Mouse (Mus musculus): ENCODE results near the gene Gm20509. TPM values are rescaled to one million over a fixed set of nuclear protein-coding genes. Genes with fewer than 3 reads are reported as not detected.
"Not testable (repeated sequence)": the region's sequence is repeated elsewhere in the genome, so short reads cannot be mapped to it uniquely, and the experiment has no call there.

Gene Gm20509
- polyA plus RNA-seq, 1 experiment from 2014 or later: not detected

GRCm38 (mm10) chr9:73103159-73103879 is 1.0 kb downstream of the Gm20509 start:
- H3K9me3 ChIP-seq (replicated peaks): no peaks in the 10 kb centered on the region
- ATAC-seq (ENCODE audit: insufficient number of reproducible peaks, low FRiP score, low TSS enrichment, low read depth): no peak
- peaks cover 31% of the 10 kb centered on the region for H3K27me3 ChIP-seq
- WGBS: 8% methylated on average over 60 of the region's 60 CpGs
- peak overlapping the region; percentile 45 for H3K4me3 ChIP-seq (replicated peaks)
- H3K4me2 ChIP-seq (replicated peaks): peak overlapping the region; percentile 87
- no peaks in the 10 kb centered on the region for H3K36me3 ChIP-seq
- H3K9ac ChIP-seq: peak overlapping the region; percentile 29; the same call in 1 of the 2 replicates
- H3K4me1 ChIP-seq: peaks cover 7% of the 10 kb centered on the region; the same call in 1 of the 2 replicates
- no peak overlapping the region for H3K27ac ChIP-seq (replicated peaks)

GRCm38 (mm10) chr9:73103880-73104198 is 1.6 kb downstream of the Gm20509 start:
- no peak overlapping the region for H3K27ac ChIP-seq (replicated peaks)
- H3K9ac ChIP-seq: peak overlapping the region; percentile 29; the same call in 1 of the 2 replicates
- H3K4me2 ChIP-seq (replicated peaks): peak overlapping the region; percentile 87
- peaks cover 31% of the 10 kb centered on the region for H3K27me3 ChIP-seq
- H3K4me1 ChIP-seq: peaks cover 7% of the 10 kb centered on the region; the same call in 1 of the 2 replicates
- WGBS: 43% methylated on average over 5 of the region's 5 CpGs
- H3K9me3 ChIP-seq (replicated peaks): no peaks in the 10 kb centered on the region
- ATAC-seq (ENCODE audit: insufficient number of reproducible peaks, low FRiP score, low TSS enrichment, low read depth): no peak
- H3K36me3 ChIP-seq: no peaks in the 10 kb centered on the region
- H3K4me3 ChIP-seq (replicated peaks): peak overlapping the region; percentile 45

GRCm38 (mm10) chr9:73105141-73105540 is 2.9 kb downstream of the Gm20509 start:
- Histone ChIP-seq H3K9ac (no peak overlapping the region), H3K27me3 (peaks cover 31% of the 10 kb centered on the region), H3K4me1 (peaks cover 7% of the 10 kb centered on the region; the same call in 1 of the 2 replicates), H3K9me3 (replicated peaks) (no peaks in the 10 kb centered on the region), H3K4me2 (replicated peaks) (no peak overlapping the region), H3K4me3 (replicated peaks) (no peak overlapping the region), H3K36me3 (no peaks in the 10 kb centered on the region), H3K27ac (replicated peaks) (no peak overlapping the region)
- ATAC-seq (ENCODE audit: insufficient number of reproducible peaks, low FRiP score, low TSS enrichment, low read depth): no peak
- WGBS: 39% methylated on average over 1 of the region's 1 CpGs

DNA sequence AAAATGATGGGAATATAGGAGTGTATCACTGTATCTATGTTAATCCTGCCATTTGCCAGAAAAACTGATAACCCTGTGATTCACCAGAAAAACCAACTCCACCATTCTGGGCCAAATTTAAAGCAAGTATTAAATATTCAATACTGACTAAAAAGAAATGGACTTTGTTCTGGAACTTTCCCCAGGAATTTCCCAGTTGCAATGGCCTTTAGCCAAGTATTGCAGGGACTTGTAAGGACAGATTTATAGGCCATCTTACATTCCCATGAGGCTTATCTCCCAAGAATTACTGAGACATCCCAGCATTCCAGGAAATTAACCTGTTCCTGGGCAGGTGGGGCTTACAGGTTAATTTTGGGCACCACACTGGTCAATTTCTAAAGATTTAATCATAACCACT is 3.5 kb downstream of the Gm20509 start:
- no peak for ATAC-seq (ENCODE audit: insufficient number of reproducible peaks, low FRiP score, low TSS enrichment, low read depth)
- no peak overlapping the region for H3K9ac ChIP-seq
- H3K4me1 ChIP-seq: peaks cover 7% of the 10 kb centered on the region; the same call in 1 of the 2 replicates
- peaks cover 31% of the 10 kb centered on the region for H3K27me3 ChIP-seq
- H3K9me3 ChIP-seq (replicated peaks): no peaks in the 10 kb centered on the region
- no peak overlapping the region for H3K27ac ChIP-seq (replicated peaks)
- H3K36me3 ChIP-seq: no peaks in the 10 kb centered on the region
- no peak overlapping the region for H3K4me3 ChIP-seq (replicated peaks)
- no peak overlapping the region for H3K4me2 ChIP-seq (replicated peaks)

GRCm38 (mm10) chr9:73112919-73113906 is 10.9 kb downstream of the Gm20509 start, which contains the start of gene Rsl24d1:
TSS of gene Rsl24d1 (plus strand) at chr9:73113426.
- H3K4me3 ChIP-seq (replicated peaks): peak within 1 kb of the TSS; percentile 97
- peaks cover 26% of the 10 kb centered on the region for H3K36me3 ChIP-seq
- no peaks in the 10 kb centered on the region for H3K27me3 ChIP-seq
- H3K4me2 ChIP-seq (replicated peaks): peak within 1 kb of the TSS; percentile 58
- H3K4me1 ChIP-seq: peaks cover 8% of the 10 kb centered on the region
- peak; percentile 95 for ATAC-seq (ENCODE audit: insufficient number of reproducible peaks, low FRiP score, low TSS enrichment, low read depth)
- peak within 1 kb of the TSS; percentile 80 for H3K27ac ChIP-seq (replicated peaks)
- under 1% methylated on average over 64 of the region's 64 CpGs for WGBS
- H3K9me3 ChIP-seq (replicated peaks): no peaks in the 10 kb centered on the region
- H3K9ac ChIP-seq: peak within 1 kb of the TSS; percentile 85

DNA sequence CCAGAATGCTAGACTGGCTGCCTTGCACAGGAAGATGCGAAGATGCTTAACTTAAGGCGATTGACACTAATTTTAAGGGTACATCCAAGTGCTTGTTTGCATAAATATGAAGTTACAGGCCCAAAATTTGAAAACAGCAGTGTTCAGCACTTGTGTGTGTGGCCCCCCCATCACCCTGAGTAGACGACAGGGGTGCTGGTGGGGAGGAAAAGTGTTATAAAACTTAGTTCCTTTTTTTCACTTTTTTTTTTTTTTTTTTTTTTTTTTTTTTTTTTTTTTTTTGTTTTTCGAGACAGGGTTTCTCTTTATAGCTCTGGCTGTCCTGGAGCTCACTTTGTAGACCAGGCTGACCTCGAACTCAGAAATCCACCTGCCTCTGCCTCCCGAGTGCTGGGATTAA is 14.4 kb downstream of the Gm20509 start:
- H3K9ac ChIP-seq; ATAC-seq (ENCODE audit: insufficient number of reproducible peaks, low FRiP score, low TSS enrichment, low read depth); H3K27ac ChIP-seq (replicated peaks); H3K27me3 ChIP-seq; H3K4me3 ChIP-seq (replicated peaks); H3K9me3 ChIP-seq (replicated peaks); H3K4me2 ChIP-seq (replicated peaks); H3K4me1 ChIP-seq: not testable (repeated sequence)
- 83% methylated on average over 6 of the region's 6 CpGs for WGBS
- H3K36me3 ChIP-seq: peaks cover 51% of the 10 kb centered on the region

DNA sequence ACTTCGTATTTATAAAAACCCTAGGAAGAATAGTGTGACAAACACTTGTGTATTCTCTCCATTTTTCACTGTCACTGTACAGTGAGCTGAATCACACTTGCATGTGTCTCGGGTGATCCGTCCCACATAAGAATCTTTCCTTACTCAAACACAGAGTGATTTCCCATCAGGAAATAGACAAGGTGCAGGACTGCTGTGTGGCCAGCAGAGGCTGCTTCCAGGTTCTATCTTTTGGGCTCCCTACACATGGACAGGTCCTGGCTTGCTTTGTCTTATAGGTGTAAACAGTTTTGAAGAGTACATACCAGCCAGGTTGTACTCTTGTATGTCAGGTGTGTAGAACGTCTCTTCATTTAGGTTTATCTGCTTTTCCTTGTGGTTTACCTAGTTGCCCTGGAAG is 15.7 kb downstream of the Gm20509 start:
- no peaks in the 10 kb centered on the region for H3K9me3 ChIP-seq (replicated peaks)
- no peak overlapping the region for H3K9ac ChIP-seq
- no peaks in the 10 kb centered on the region for H3K27me3 ChIP-seq
- H3K4me3 ChIP-seq (replicated peaks): no peak overlapping the region
- 78% methylated on average over 4 of the region's 4 CpGs for WGBS
- ATAC-seq (ENCODE audit: insufficient number of reproducible peaks, low FRiP score, low TSS enrichment, low read depth): no peak
- peaks cover 56% of the 10 kb centered on the region for H3K36me3 ChIP-seq
- peaks cover 8% of the 10 kb centered on the region for H3K4me1 ChIP-seq
- H3K27ac ChIP-seq (replicated peaks): no peak overlapping the region
- no peak overlapping the region for H3K4me2 ChIP-seq (replicated peaks)

DNA sequence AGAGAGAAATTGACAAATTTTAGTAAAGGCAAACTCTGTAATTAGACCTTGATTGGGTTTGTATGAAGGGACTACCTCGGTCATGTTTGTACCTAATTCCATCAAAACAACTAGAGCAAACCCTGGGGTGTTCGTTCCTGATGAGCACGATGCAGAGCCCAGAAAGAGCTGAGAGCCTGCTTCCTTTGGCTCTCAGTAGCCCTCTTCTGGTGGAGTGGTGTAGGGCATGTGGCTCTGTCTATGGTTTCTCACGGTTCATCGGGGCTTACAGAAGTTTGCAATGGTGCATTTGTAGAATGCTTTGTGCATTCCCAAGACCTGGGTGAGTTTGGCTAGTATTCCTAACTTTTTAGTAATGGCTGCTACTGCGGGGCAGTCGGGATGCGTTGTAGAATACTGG is 19.5 kb downstream of the Gm20509 start:
- Histone ChIP-seq H3K9me3 (replicated peaks) (no peaks in the 10 kb centered on the region), H3K9ac (no peak overlapping the region), H3K4me2 (replicated peaks) (no peak overlapping the region), H3K36me3 (peaks cover 75% of the 10 kb centered on the region), H3K4me1 (no peaks in the 10 kb centered on the region), H3K27ac (replicated peaks) (no peak overlapping the region), H3K4me3 (replicated peaks) (no peak overlapping the region), H3K27me3 (no peaks in the 10 kb centered on the region)
- WGBS: 71% methylated on average over 8 of the region's 8 CpGs
- ATAC-seq (ENCODE audit: insufficient number of reproducible peaks, low FRiP score, low TSS enrichment, low read depth): no peak

GRCm38 (mm10) chr9:73125043-73125570 is 22.8 kb downstream of the Gm20509 start:
- ATAC-seq (ENCODE audit: insufficient number of reproducible peaks, low FRiP score, low TSS enrichment, low read depth): no peak
- 87% methylated on average over 8 of the region's 8 CpGs for WGBS
- H3K36me3 ChIP-seq: peaks cover 87% of the 10 kb centered on the region

GRCm38 (mm10) chr9:73127457-73127856 is 25.2 kb downstream of the Gm20509 start:
- Histone ChIP-seq H3K27me3 (no peaks in the 10 kb centered on the region), H3K9me3 (replicated peaks) (no peaks in the 10 kb centered on the region), H3K9ac (no peak overlapping the region), H3K4me2 (replicated peaks) (no peak overlapping the region), H3K4me3 (replicated peaks) (no peak overlapping the region), H3K27ac (replicated peaks) (no peak overlapping the region), H3K4me1 (no peaks in the 10 kb centered on the region), H3K36me3 (peaks cover 67% of the 10 kb centered on the region)
- ATAC-seq (ENCODE audit: insufficient number of reproducible peaks, low FRiP score, low TSS enrichment, low read depth): no peak
- 42% methylated on average over 2 of the region's 2 CpGs for WGBS

More at GRCm38 (mm10) chr9:73125043-73125570, 22.8 kb downstream of the Gm20509 start:
- no peak overlapping the region for H3K4me3 ChIP-seq (replicated peaks)
- H3K27ac ChIP-seq (replicated peaks): no peak overlapping the region
- H3K9ac ChIP-seq: no peak overlapping the region
- no peaks in the 10 kb centered on the region for H3K4me1 ChIP-seq
- no peak overlapping the region for H3K4me2 ChIP-seq (replicated peaks)
- H3K27me3 ChIP-seq: no peaks in the 10 kb centered on the region
- H3K9me3 ChIP-seq (replicated peaks): no peaks in the 10 kb centered on the region

DNA sequence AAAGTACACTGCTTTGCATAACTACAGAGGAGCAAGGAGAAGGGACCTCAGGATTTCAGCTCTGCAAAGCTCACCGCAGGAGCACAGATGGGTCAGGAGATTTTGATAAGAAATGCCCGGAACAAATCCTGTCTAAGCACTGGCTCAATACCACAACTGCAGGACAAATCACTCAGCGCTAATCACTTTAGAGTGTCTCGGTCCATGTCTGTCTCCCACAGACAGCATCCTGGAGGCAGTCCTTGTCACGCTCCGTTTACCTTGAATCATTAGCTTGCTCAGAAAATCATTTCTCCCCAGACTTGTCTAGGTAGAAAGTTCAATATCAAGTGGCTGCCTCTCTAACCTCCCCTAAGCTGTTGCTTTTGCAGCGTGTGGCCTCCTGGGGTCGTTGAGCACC is 27.6 kb downstream of the Gm20509 start:
- no peak overlapping the region for H3K27ac ChIP-seq (replicated peaks)
- no peaks in the 10 kb centered on the region for H3K27me3 ChIP-seq
- no peak overlapping the region for H3K4me2 ChIP-seq (replicated peaks)
- no peak overlapping the region for H3K9ac ChIP-seq
- ATAC-seq (ENCODE audit: insufficient number of reproducible peaks, low FRiP score, low TSS enrichment, low read depth): no peak
- no peaks in the 10 kb centered on the region for H3K4me1 ChIP-seq
- H3K4me3 ChIP-seq (replicated peaks): no peak overlapping the region
- 77% methylated on average over 8 of the region's 8 CpGs for WGBS
- peaks cover 50% of the 10 kb centered on the region for H3K36me3 ChIP-seq
- no peaks in the 10 kb centered on the region for H3K9me3 ChIP-seq (replicated peaks)
